Mouse (Mus musculus) heart, adult 2 months (tissue): Measurements from ENCODE around the gene Cacna2d4. TPM values are rescaled to one million over a fixed set of nuclear protein-coding genes. Genes with fewer than 3 reads are reported as not detected.

Experiments used
- DNase-seq, 2 experiments: peaks; one replicate each; pipeline ENCODE4 v3.0.0; 2021
- H3K27ac ChIP-seq: fragments of 200-600 bp; 2 replicates; pipeline ENCODE4 v1.8.1; 2022
- H3K27me3 ChIP-seq: fragments of 200-500 bp; 2 replicates; pipeline ENCODE4 v1.6.1; 2012; ENCODE audit warnings: mild to moderate bottlenecking, low read length, inconsistent platforms, mixed read lengths; ENCODE audit not compliant: control insufficient read depth, insufficient read depth
- H3K36me3 ChIP-seq: fragments of 200-500 bp; 2 replicates; pipeline ENCODE4 v1.6.1; 2012; ENCODE audit warnings: low read length, inconsistent platforms; ENCODE audit not compliant: control insufficient read depth, insufficient read depth
- H3K4me1 ChIP-seq: fragments of 200-500 bp; 2 replicates; pipeline ENCODE4 v1.6.1; 2011; ENCODE audit warnings: low read length; ENCODE audit not compliant: control insufficient read depth, insufficient read depth
- H3K4me3 ChIP-seq: fragments of 200-600 bp; 2 replicates; pipeline ENCODE4 v1.8.1; 2022
- H3K79me2 ChIP-seq: fragments of 200-500 bp; replicated peaks from 2 replicates; pipeline ENCODE4 v1.6.1; 2012; ENCODE audit warnings: mild to moderate bottlenecking, inconsistent platforms, low read length, moderate library complexity, mixed read lengths; ENCODE audit not compliant: control insufficient read depth, insufficient read depth
- H3K9ac ChIP-seq: fragments of 200-500 bp; 2 replicates; pipeline ENCODE4 v1.6.1; 2012; ENCODE audit warnings: low read depth, mild to moderate bottlenecking, control low read depth, inconsistent platforms, low read length, mixed read lengths
- CTCF ChIP-seq: fragments of 200-600 bp; IDR thresholded peaks from 2 replicates; pipeline ENCODE4 v1.8.1; 2022; ENCODE audit warnings: antibody characterized with exemption, mild to moderate bottlenecking, moderate library complexity
- EP300 ChIP-seq: fragments of 200-500 bp; IDR thresholded peaks from 2 replicates; pipeline ENCODE4 v1.6.1; 2011; ENCODE audit warnings: low read depth, low read length, control low read depth; ENCODE audit not compliant: insufficient read depth
- POLR2A ChIP-seq: fragments of 200-500 bp; IDR thresholded peaks from 2 replicates; pipeline ENCODE4 v1.6.1; 2011; ENCODE audit warnings: mild to moderate bottlenecking, low read depth, low read length, control low read depth; ENCODE audit not compliant: insufficient read depth
- WGBS: fragments of 180-500 bp; shearing (Covaris S2); methylation state at CpG from one replicate; pipeline ENCODE4 v1.1.7; 2018; 5-methylcytosine and 5-hydroxymethylcytosine counted together
- intact Hi-C: fragments of 180-260 bp; cut with DNase I; formaldehyde crosslinking; loops from one replicate; pipeline ENCODE4 v1.15.1; 2025
- long read RNA-seq: library from polyadenylated mRNA; stranded (forward); transcript quantifications from one replicate; pipeline ENCODE4 v2.0.0, GENCODE M21; 2021
- polyA plus RNA-seq: library from polyadenylated mRNA; depleted of rRNA; stranded (reverse); fragments of >200 nt; gene quantifications from 2 replicates; pipeline ENCODE4 v1.2.3, GENCODE M21; 2012; rRNA removed
- total RNA-seq, 2 experiments: library from RNA; stranded (reverse); gene quantifications; 2 replicates each; pipeline ENCODE4 v1.2.3; 2021

Gene Cacna2d4
- total RNA-seq (not detected), polyA plus RNA-seq (0.23 TPM in 2 replicates)
- long read RNA-seq: 0 reads

- Histone ChIP-seq H3K4me1 (no peaks in the 10 kb centered on the region), H3K36me3 (no peaks in the 10 kb centered on the region), H3K9ac (no peak within 1 kb of the TSS), H3K79me2 (no peaks in the 10 kb centered on the region), H3K27ac (no peak within 1 kb of the TSS), H3K27me3 (no peaks in the 10 kb centered on the region), H3K4me3 (no peak within 1 kb of the TSS)
- intact Hi-C loops: loop anchor here (5.0 kb wide), 1 partner anchor 86 kb away; no protein-coding TSS in a partner anchor
- TF ChIP-seq POLR2A (no peak), EP300 (no peak), CTCF (no peak)
- 26% methylated on average over 1 of the region's 1 CpGs for WGBS
- DNase-seq: no peak
Measured at GRCm38 (mm10) chr6:119236241-119236640, at the start of gene Cacna2d4. Cacna2d4 (plus strand) TSS chr6:119236526.

- TF ChIP-seq POLR2A (no peak), CTCF (peak; percentile 59), EP300 (no peak)
- Histone ChIP-seq H3K27me3 (no peaks in the 10 kb centered on the region), H3K4me1 (peaks cover 11% of the 10 kb centered on the region), H3K27ac (no peak overlapping the region), H3K4me3 (no peak overlapping the region), H3K79me2 (0 out of 2 replicates have a peak, but pooled peaks cover 6% of the 10 kb centered on the region), H3K36me3 (peaks cover 35% of the 10 kb centered on the region), H3K9ac (no peak overlapping the region)
- no peak for DNase-seq
- WGBS: 56% methylated on average over 8 of the region's 8 CpGs
- intact Hi-C loops: no loop called here
Measured at GRCm38 (mm10) chr6:119186658-119187057, 49.7 kb upstream of the Cacna2d4 start.

DNA sequence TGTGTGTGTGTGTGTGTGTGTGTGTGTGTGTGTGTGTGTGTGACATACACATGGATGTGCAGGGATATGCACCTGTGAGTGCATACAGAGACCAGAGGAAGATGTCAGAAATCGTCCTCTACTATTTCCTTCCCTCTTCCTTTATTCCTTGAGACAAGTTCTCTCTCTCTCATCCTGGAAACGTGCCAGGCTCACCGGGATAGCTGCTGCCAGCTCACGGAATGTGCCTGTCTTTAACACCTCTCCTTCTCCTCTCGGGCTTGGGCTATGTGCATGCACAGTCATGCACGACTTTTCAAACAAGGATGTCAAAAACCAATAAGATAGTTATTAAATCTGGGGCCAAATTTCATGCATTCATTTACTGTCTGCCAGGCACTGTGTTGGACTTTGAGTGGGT is 48.7 kb upstream of the Cacna2d4 start:
- intact Hi-C loops: no loop called here
- peaks cover 11% of the 10 kb centered on the region; the same call in 1 of the 2 replicates for H3K4me1 ChIP-seq
- 58% methylated on average over 6 of the region's 6 CpGs for WGBS

GRCm38 (mm10) chr6:119191478-119191877 is 44.8 kb upstream of the Cacna2d4 start:
- H3K4me3 ChIP-seq: no peak overlapping the region
- intact Hi-C loops: no loop called here
- peak overlapping the region; percentile 88 for H3K27ac ChIP-seq
- WGBS: 59% methylated on average over 4 of the region's 4 CpGs
- no peak for DNase-seq
- H3K27me3 ChIP-seq: no peaks in the 10 kb centered on the region
- no peak overlapping the region for H3K9ac ChIP-seq
- no peak for TF ChIP-seq CTCF
- no peak for TF ChIP-seq POLR2A
- TF ChIP-seq EP300: no peak
- peaks cover 34% of the 10 kb centered on the region for H3K36me3 ChIP-seq
- peaks cover 4% of the 10 kb centered on the region; the same call in 1 of the 2 replicates for H3K4me1 ChIP-seq
- H3K79me2 ChIP-seq: 0 out of 2 replicates have a peak, but pooled peaks cover 1% of the 10 kb centered on the region

More for the DNA sequence above, 48.7 kb upstream of the Cacna2d4 start:
- Histone ChIP-seq H3K4me3 (no peak overlapping the region), H3K27me3 (no peaks in the 10 kb centered on the region), H3K27ac (no peak overlapping the region; the same call in 1 of the 2 replicates), H3K36me3 (peaks cover 38% of the 10 kb centered on the region), H3K9ac (no peak overlapping the region), H3K79me2 (0 out of 2 replicates have a peak, but pooled peaks cover 3% of the 10 kb centered on the region)
- DNase-seq: no peak
- TF ChIP-seq CTCF: no peak
- no peak for TF ChIP-seq EP300
- TF ChIP-seq POLR2A: no peak

DNA sequence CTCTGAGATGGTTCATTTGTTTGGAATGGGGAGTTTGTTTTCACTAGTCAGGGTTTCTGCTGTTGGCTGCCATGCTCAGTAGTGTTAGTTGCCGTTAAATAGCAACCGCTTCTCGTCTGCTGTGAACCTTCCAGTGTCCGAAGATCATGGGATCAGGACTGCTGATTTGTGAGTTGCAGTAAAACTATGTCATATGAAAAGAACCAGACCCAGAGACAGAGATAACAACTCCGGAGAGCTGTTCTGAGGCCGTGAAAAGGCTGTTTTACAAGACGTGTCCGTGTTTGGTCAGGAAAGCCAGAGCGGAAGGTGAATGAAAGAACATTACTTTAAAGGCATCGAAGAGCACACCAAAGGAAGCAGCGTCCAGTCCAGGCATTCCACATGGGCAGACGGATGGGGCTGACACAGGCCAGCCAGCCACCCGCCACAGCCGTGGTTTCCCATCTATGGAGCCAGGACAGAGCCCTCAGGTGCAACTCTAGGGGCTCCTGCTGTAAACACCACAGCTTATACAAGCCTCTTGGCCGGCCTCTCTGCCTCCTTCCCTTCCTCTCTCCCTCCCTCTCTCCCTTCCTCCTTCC is 42.7 kb upstream of the Cacna2d4 start:
- no peaks in the 10 kb centered on the region for H3K27me3 ChIP-seq
- WGBS: 40% methylated on average over 15 of the region's 15 CpGs
- DNase-seq: peak in 1 of 2 experiments; percentile 38
- H3K79me2 ChIP-seq: no peaks in the 10 kb centered on the region
- peaks cover 27% of the 10 kb centered on the region for H3K36me3 ChIP-seq
- TF ChIP-seq EP300 (0 out of 2 replicates have a peak, but pooled peaks have one; percentile 33), CTCF (no peak)
- peak overlapping the region; percentile 59 for H3K9ac ChIP-seq
- peak overlapping the region; percentile 48 for H3K4me3 ChIP-seq
- intact Hi-C loops: loop anchor here (1.0 to 2.0 kb wide), 2 partner anchors 13 to 61 kb away; no protein-coding TSS in a partner anchor
- H3K4me1 ChIP-seq: peaks cover 4% of the 10 kb centered on the region; the same call in 1 of the 2 replicates
- peak overlapping the region; percentile 88 for H3K27ac ChIP-seq

- Histone ChIP-seq H3K9ac (peak overlapping the region; percentile 59), H3K79me2 (no peaks in the 10 kb centered on the region), H3K4me3 (peak overlapping the region; percentile 48), H3K27me3 (no peaks in the 10 kb centered on the region), H3K4me1 (peaks cover 4% of the 10 kb centered on the region; the same call in 1 of the 2 replicates), H3K36me3 (peaks cover 25% of the 10 kb centered on the region), H3K27ac (peak overlapping the region; percentile 88)
- TF ChIP-seq EP300 (no peak), POLR2A (no peak; the same call in 1 of the 2 replicates), CTCF (no peak)
- intact Hi-C loops: loop anchor here (2.0 kb wide), 1 partner anchor 61 kb away; no protein-coding TSS in a partner anchor
- DNase-seq: peak in 1 of 2 experiments; percentile 30
- 68% methylated on average over 9 of the region's 9 CpGs for WGBS
Measured at GRCm38 (mm10) chr6:119194161-119194560, 42.2 kb upstream of the Cacna2d4 start.
